Mouse (Mus musculus) forebrain, embryonic 14.5 days (tissue): ENCODE measurements around the gene Prop1. TPM values are rescaled to one million over a fixed set of nuclear protein-coding genes. Genes with fewer than 3 reads are reported as not detected.

ENCODE experiments used
- ATAC-seq: fragments of 200-750 bp; cut with Nextera tagmentation; 2 replicates; pipeline ENCODE4 v1.8.0; 2017; ENCODE audit warnings: mild to moderate bottlenecking, moderate library complexity
- DNase-seq: peaks from one replicate; pipeline ENCODE4 v3.0.0-alpha.2; 2015; ENCODE audit warnings: low spot score
- H3K27ac ChIP-seq: fragments of 300-500 bp; sonication (generic); 2 replicates; pipeline ENCODE4 v1.5.1; 2014; ENCODE audit warnings: low read depth, mild to moderate bottlenecking, control low read depth, low read length, moderate library complexity
- H3K27me3 ChIP-seq: fragments of 300-500 bp; sonication (generic); replicated peaks from 2 replicates; pipeline ENCODE4 v1.6.1; 2014; ENCODE audit warnings: low read length, control low read depth, mixed read lengths; ENCODE audit not compliant: control insufficient read depth, insufficient read depth
- H3K36me3 ChIP-seq: fragments of 300-500 bp; sonication (generic); 2 replicates; pipeline ENCODE4 v1.6.1; 2014; ENCODE audit warnings: low read length, control low read depth; ENCODE audit not compliant: control insufficient read depth, insufficient read depth
- H3K4me1 ChIP-seq: fragments of 300-500 bp; sonication (generic); 2 replicates; pipeline ENCODE4 v1.6.1; 2014; ENCODE audit warnings: antibody characterized with exemption, low read length, control low read depth; ENCODE audit not compliant: control insufficient read depth, insufficient read depth
- H3K4me2 ChIP-seq: fragments of 300-500 bp; sonication (generic); 2 replicates; pipeline ENCODE4 v1.6.1; 2014; ENCODE audit warnings: mild to moderate bottlenecking, control low read depth, low read length
- H3K4me3 ChIP-seq: fragments of 300-500 bp; sonication (generic); 2 replicates; pipeline ENCODE4 v1.5.1; 2014; ENCODE audit warnings: low read depth, low read length, control low read depth
- H3K9ac ChIP-seq: fragments of 300-500 bp; sonication (generic); 2 replicates; pipeline ENCODE4 v1.6.1; 2014; ENCODE audit warnings: mild to moderate bottlenecking, low read length, control low read depth, moderate library complexity
- H3K9me3 ChIP-seq: fragments of 300-500 bp; sonication (generic); replicated peaks from 2 replicates; pipeline ENCODE4 v1.6.1; 2016; ENCODE audit warnings: low read length, control low read depth, mixed read lengths; ENCODE audit not compliant: control insufficient read depth
- WGBS: fragments of 180-500 bp; shearing (Covaris S2); extraction: QIAGEN DNeasy Blood & Tissue Kit; methylation state at CpG from one replicate; pipeline ENCODE4 v1.1.7; 2014; 5-methylcytosine and 5-hydroxymethylcytosine counted together
- polyA plus RNA-seq: library from polyadenylated mRNA; unstranded; fragments of >200 nt; fragmentation: Nextera tagmentation; extraction: Ambion mirVana; gene quantifications from 2 replicates; pipeline ENCODE4 v1.2.1, GENCODE M21; 2014

Prop1 gene
- polyA plus RNA-seq, 1 experiment from 2014 or later = not detected

GRCm38 (mm10) chr11:50939621-50940366, 13.8 kb downstream of the Prop1 start:
- WGBS = 37% methylated on average over 14 of the region's 14 CpGs
- no peak overlapping the region for H3K27ac ChIP-seq
- ATAC-seq (peak; percentile 42), DNase-seq (peak; percentile 83)
- no peak overlapping the region for H3K4me3 ChIP-seq
- H3K4me2 ChIP-seq = no peak overlapping the region
- no peaks in the 10 kb centered on the region for H3K27me3 ChIP-seq
- H3K9me3 ChIP-seq = no peaks in the 10 kb centered on the region
- H3K4me1 ChIP-seq = no peaks in the 10 kb centered on the region
- H3K9ac ChIP-seq = no peak overlapping the region
- H3K36me3 ChIP-seq = no peaks in the 10 kb centered on the region

- no peak overlapping the region for H3K27ac ChIP-seq
- no peak overlapping the region for H3K9ac ChIP-seq
- no peaks in the 10 kb centered on the region for H3K9me3 ChIP-seq
- no peaks in the 10 kb centered on the region for H3K36me3 ChIP-seq
- H3K4me2 ChIP-seq = no peak overlapping the region
- no peak for DNase-seq
- H3K4me3 ChIP-seq = no peak overlapping the region
- no peak for ATAC-seq
- no peaks in the 10 kb centered on the region for H3K4me1 ChIP-seq
- no peaks in the 10 kb centered on the region for H3K27me3 ChIP-seq
- WGBS = 82% methylated on average over 8 of the region's 8 CpGs
These were observed 15.1 kb downstream of the Prop1 start for GRCm38 (mm10) chr11:50938435-50938834.

GRCm38 (mm10) chr11:50932040-50932439, 21.5 kb downstream of the Prop1 start:
- Histone ChIP-seq H3K27me3 (no peaks in the 10 kb centered on the region), H3K27ac (no peak overlapping the region), H3K9ac (no peak overlapping the region), H3K36me3 (no peaks in the 10 kb centered on the region), H3K9me3 (no peaks in the 10 kb centered on the region), H3K4me3 (no peak overlapping the region), H3K4me1 (0 out of 2 replicates have a peak, but pooled peaks cover 2% of the 10 kb centered on the region), H3K4me2 (peak overlapping the region; percentile 70)
- DNase-seq (no peak), ATAC-seq (peak; percentile 42)
- 80% methylated on average over 1 of the region's 1 CpGs for WGBS

GRCm38 (mm10) chr11:50931451-50931866, 22.1 kb downstream of the Prop1 start, which contains the start of gene Zfp354b:
TSS of gene Zfp354b (minus strand) at chr11:50931633.
- ATAC-seq = peak; percentile 97
- WGBS = under 1% methylated on average over 18 of the region's 18 CpGs
- peak within 1 kb of the TSS; percentile 70 for H3K4me2 ChIP-seq

GRCm38 (mm10) chr11:50931021-50931420, 22.5 kb downstream of the Prop1 start:
- Histone ChIP-seq H3K4me3 (peak overlapping the region; percentile 56), H3K36me3 (no peaks in the 10 kb centered on the region), H3K4me1 (0 out of 2 replicates have a peak, but pooled peaks cover 2% of the 10 kb centered on the region), H3K9ac (peak overlapping the region; percentile 74), H3K27ac (0 out of 2 replicates have a peak overlapping the region, but pooled peaks have one; percentile 36), H3K9me3 (no peaks in the 10 kb centered on the region), H3K4me2 (peak overlapping the region; percentile 70), H3K27me3 (no peaks in the 10 kb centered on the region)
- DNase-seq (no peak), ATAC-seq (peak; percentile 57)
- WGBS = 2% methylated on average over 16 of the region's 16 CpGs

More at GRCm38 (mm10) chr11:50931451-50931866, 22.1 kb downstream of the Prop1 start, which contains the start of gene Zfp354b:
- no peaks in the 10 kb centered on the region for H3K27me3 ChIP-seq
- no peaks in the 10 kb centered on the region for H3K36me3 ChIP-seq
- peak within 1 kb of the TSS; percentile 56 for H3K4me3 ChIP-seq
- no peaks in the 10 kb centered on the region for H3K9me3 ChIP-seq
- 0 out of 2 replicates have a peak, but pooled peaks cover 2% of the 10 kb centered on the region for H3K4me1 ChIP-seq
- peak; percentile 97 for DNase-seq
- H3K9ac ChIP-seq = peak within 1 kb of the TSS; percentile 74
- H3K27ac ChIP-seq = 0 out of 2 replicates have a peak within 1 kb of the TSS, but pooled peaks have one; percentile 36

GRCm38 (mm10) chr11:50930469-50931014, 23.0 kb downstream of the Prop1 start:
- 40% methylated on average over 14 of the region's 14 CpGs for WGBS
- H3K9ac ChIP-seq = peak overlapping the region; percentile 74
- H3K27me3 ChIP-seq = no peaks in the 10 kb centered on the region
- DNase-seq = peak; percentile 19
- peak overlapping the region; percentile 56 for H3K4me3 ChIP-seq
- H3K36me3 ChIP-seq = no peaks in the 10 kb centered on the region
- H3K9me3 ChIP-seq = no peaks in the 10 kb centered on the region
- no peak for ATAC-seq
- H3K4me2 ChIP-seq = peak overlapping the region; percentile 70
- H3K4me1 ChIP-seq = 0 out of 2 replicates have a peak, but pooled peaks cover 2% of the 10 kb centered on the region
- no peak overlapping the region for H3K27ac ChIP-seq

GRCm38 (mm10) chr11:50915671-50916320, 37.8 kb downstream of the Prop1 start, which contains the start of gene Zfp2:
TSS of gene Zfp2 (minus strand) at chr11:50916165.
- Histone ChIP-seq H3K9ac (peak within 1 kb of the TSS; percentile 96), H3K4me3 (peak within 1 kb of the TSS; percentile 84), H3K36me3 (peaks cover 14% of the 10 kb centered on the region), H3K4me2 (peak within 1 kb of the TSS; percentile 43), H3K4me1 (no peaks in the 10 kb centered on the region), H3K27ac (peak within 1 kb of the TSS; percentile 87), H3K27me3 (no peaks in the 10 kb centered on the region), H3K9me3 (peaks cover 10% of the 10 kb centered on the region; the same call in 1 of the 2 replicates)
- WGBS = under 1% methylated on average over 45 of the region's 47 CpGs
- DNase-seq = peak; percentile 98
- ATAC-seq = peak; percentile 99

- no peak overlapping the region for H3K4me3 ChIP-seq
- no peaks in the 10 kb centered on the region for H3K4me1 ChIP-seq
- H3K9ac ChIP-seq = no peak overlapping the region
- no peak for ATAC-seq
- no peaks in the 10 kb centered on the region for H3K27me3 ChIP-seq
- peaks cover 28% of the 10 kb centered on the region for H3K36me3 ChIP-seq
- H3K27ac ChIP-seq = no peak overlapping the region
- no peak for DNase-seq
- WGBS = 89% methylated on average over 3 of the region's 3 CpGs
- H3K4me2 ChIP-seq = peak overlapping the region; percentile 43; the same call in 1 of the 2 replicates
- peaks cover 16% of the 10 kb centered on the region; the same call in 1 of the 2 replicates for H3K9me3 ChIP-seq
These were observed 39.1 kb downstream of the Prop1 start for GRCm38 (mm10) chr11:50914461-50914860.
